Mouse (Mus musculus): Measurements from ENCODE around the gene Ppp1r12a.

GRCm38 (mm10) chr10:108333642-108334041 is 171.6 kb downstream of the Ppp1r12a start:
- no peak for TF ChIP-seq GATA1 (IDR thresholded peaks at IDR 0.05; ENCODE audit: low read length)
- TF ChIP-seq TAL1 (IDR thresholded peaks at IDR 0.05; ENCODE audit: low read length), result no peak

Measured in erythroblast, embryonic 14.5 days (primary cell).